Mouse (Mus musculus) CH12.LX (cell line): ENCODE measurements around the gene Polm. TPM values are rescaled to one million over a fixed set of nuclear protein-coding genes. Genes with fewer than 3 reads are reported as not detected.

Experiments
- DNase-seq: peaks from one replicate; pipeline ENCODE4 v3.0.0-alpha.2; 2013; ENCODE audit errors: extremely low read depth
- H3K27ac ChIP-seq: 2 replicates; pipeline ENCODE4 v1.5.1; 2012; ENCODE audit warnings: low read depth, mild to moderate bottlenecking, control low read depth, moderate library complexity; ENCODE audit not compliant: insufficient read depth
- H3K27me3 ChIP-seq: replicated peaks from 2 replicates; pipeline ENCODE3; 2012; ENCODE audit warnings: inconsistent platforms
- H3K36me3 ChIP-seq, 2 experiments: replicated peaks in 1 of 2; 2 replicates each; pipeline versions ENCODE3 to v1.6.1; 2012; ENCODE audit warnings: inconsistent platforms in 1 of 2, low read length in 1 of 2, mild to moderate bottlenecking in 1 of 2, mixed read lengths in 1 of 2, moderate library complexity in 1 of 2; ENCODE audit not compliant: control insufficient read depth in 1 of 2, insufficient read depth in 1 of 2
- H3K4me1 ChIP-seq, 2 experiments: 2 replicates each; pipeline ENCODE4 v1.6.1; 2012; ENCODE audit warnings: inconsistent platforms in 1 of 2, moderate library complexity in 1 of 2; ENCODE audit not compliant: insufficient read depth in 2 of 2, control insufficient read depth in 1 of 2
- H3K4me2 ChIP-seq: 2 replicates; pipeline ENCODE4 v1.6.1; 2012; ENCODE audit warnings: low read depth, mild to moderate bottlenecking, control low read depth; ENCODE audit not compliant: poor library complexity, insufficient read depth, severe bottlenecking
- H3K4me3 ChIP-seq, 3 experiments: fragments of 150-350 bp in 1 of 3; sonication (generic) in 1 of 3; replicated peaks in 1 of 3; 2 replicates each; pipeline versions ENCODE3 to v1.5.1; 2011 to 2012; ENCODE audit warnings: low read depth in 2 of 3, low read length in 2 of 3, mild to moderate bottlenecking in 2 of 3, moderate library complexity in 2 of 3, control low read depth in 1 of 3, improper control_type of control experiment in 1 of 3, inconsistent platforms in 1 of 3, mixed read lengths in 1 of 3; ENCODE audit not compliant: poor library complexity in 1 of 3
- H3K79me2 ChIP-seq: replicated peaks from 2 replicates; pipeline ENCODE4 v1.6.1; 2012; ENCODE audit warnings: mild to moderate bottlenecking, moderate library complexity; ENCODE audit not compliant: control insufficient read depth, poor library complexity, insufficient read depth, severe bottlenecking; ENCODE audit errors: extremely low read depth
- H3K9ac ChIP-seq: 2 replicates; pipeline ENCODE4 v1.6.1; 2012; ENCODE audit warnings: low read depth, mild to moderate bottlenecking, control low read depth, moderate library complexity; ENCODE audit not compliant: insufficient read depth
- H3K9me3 ChIP-seq: replicated peaks from 2 replicates; pipeline ENCODE3; 2012; ENCODE audit warnings: low read length, inconsistent platforms, mixed read lengths
- BHLHE40 ChIP-seq: IDR thresholded peaks from 2 replicates; pipeline ENCODE4 v1.6.1; 2011; ENCODE audit warnings: mild to moderate bottlenecking, low read depth, low read length, improper control_type of control experiment
- CHD1 ChIP-seq: IDR thresholded peaks from 2 replicates; pipeline ENCODE4 v1.6.1; 2012; ENCODE audit warnings: low read depth, low read length, improper control_type of control experiment, inconsistent platforms
- E2F4 ChIP-seq: IDR thresholded peaks from 2 replicates; pipeline ENCODE4 v1.6.1; 2011; ENCODE audit warnings: low read depth, low read length, improper control_type of control experiment; ENCODE audit not compliant: insufficient replicate concordance
- ELF1 ChIP-seq: IDR thresholded peaks from 2 replicates; pipeline ENCODE4 v1.6.1; 2014; ENCODE audit warnings: low read depth, mild to moderate bottlenecking, inconsistent platforms, low read length, improper control_type of control experiment
- ETS1 ChIP-seq: conservative IDR thresholded peaks from 2 replicates; pipeline ENCODE4 v1.6.1; 2012; ENCODE audit warnings: low read depth, mild to moderate bottlenecking, inconsistent platforms, low read length, improper control_type of control experiment, moderate library complexity
- GABPA ChIP-seq: IDR thresholded peaks from 2 replicates; pipeline ENCODE4 v1.6.1; 2012; ENCODE audit warnings: low read depth, low read length, improper control_type of control experiment, inconsistent platforms; ENCODE audit not compliant: insufficient replicate concordance
- JUN ChIP-seq: IDR thresholded peaks from 2 replicates; pipeline ENCODE4 v1.6.1; 2011; ENCODE audit warnings: low read depth, mild to moderate bottlenecking, low read length, improper control_type of control experiment, moderate library complexity; ENCODE audit not compliant: insufficient read depth
- KAT2A ChIP-seq: IDR thresholded peaks from 2 replicates; pipeline ENCODE4 v1.6.1; 2012; ENCODE audit warnings: low read length, improper control_type of control experiment, inconsistent platforms; ENCODE audit not compliant: insufficient replicate concordance
- MAFK ChIP-seq: IDR thresholded peaks from 2 replicates; pipeline ENCODE4 v1.6.1; 2011; ENCODE audit warnings: low read length, improper control_type of control experiment; ENCODE audit not compliant: insufficient replicate concordance
- MAX ChIP-seq: IDR thresholded peaks from 2 replicates; pipeline ENCODE4 v1.6.1; 2011; ENCODE audit warnings: low read length, improper control_type of control experiment
- MAZ ChIP-seq: IDR thresholded peaks from 2 replicates; pipeline ENCODE4 v1.6.1; 2012; ENCODE audit warnings: low read depth, mild to moderate bottlenecking, inconsistent platforms, low read length, improper control_type of control experiment, moderate library complexity
- MEF2A ChIP-seq: IDR thresholded peaks from 2 replicates; pipeline ENCODE4 v1.6.1; 2014; ENCODE audit warnings: low read depth, mild to moderate bottlenecking, inconsistent platforms, low read length, improper control_type of control experiment, borderline replicate concordance
- MYC ChIP-seq: IDR thresholded peaks from 2 replicates; pipeline ENCODE4 v1.6.1; 2011; ENCODE audit warnings: low read depth, mild to moderate bottlenecking, improper control_type of control experiment, low read length
- NELFE ChIP-seq: IDR thresholded peaks from 2 replicates; pipeline ENCODE4 v1.6.1; 2011; ENCODE audit warnings: low read depth, low read length, improper control_type of control experiment
- NRF1 ChIP-seq: IDR thresholded peaks from 2 replicates; pipeline ENCODE4 v1.6.1; 2014; ENCODE audit warnings: low read depth, mild to moderate bottlenecking, inconsistent platforms, low read length, improper control_type of control experiment, moderate library complexity
- PAX5 ChIP-seq: IDR thresholded peaks from 2 replicates; pipeline ENCODE4 v1.6.1; 2012; ENCODE audit warnings: low read length, inconsistent platforms, mixed read lengths
- POLR2AphosphoS2 ChIP-seq: IDR thresholded peaks from 2 replicates; pipeline ENCODE4 v1.6.1; 2011; ENCODE audit warnings: low read depth, low read length, improper control_type of control experiment
- RAD21 ChIP-seq: IDR thresholded peaks from 2 replicates; pipeline ENCODE4 v1.6.1; 2011; ENCODE audit warnings: low read depth, mild to moderate bottlenecking, low read length, improper control_type of control experiment, moderate library complexity
- SMC3 ChIP-seq: IDR thresholded peaks from 2 replicates; pipeline ENCODE4 v1.6.1; 2011; ENCODE audit warnings: low read depth, low read length, improper control_type of control experiment
- UBTF ChIP-seq: IDR thresholded peaks from 2 replicates; pipeline ENCODE4 v1.6.1; 2012; ENCODE audit warnings: low read depth, mild to moderate bottlenecking, inconsistent platforms, low read length, improper control_type of control experiment, moderate library complexity
- ZC3H11A ChIP-seq: IDR thresholded peaks from 2 replicates; pipeline ENCODE4 v1.6.1; 2012; ENCODE audit warnings: low read depth, mild to moderate bottlenecking, inconsistent platforms, low read length, improper control_type of control experiment
- ZNF384 ChIP-seq: IDR thresholded peaks from 2 replicates; pipeline ENCODE4 v1.6.1; 2012; ENCODE audit warnings: low read depth, low read length, improper control_type of control experiment, inconsistent platforms
- dilution Hi-C: fragments of 300-500 bp; cut with MboI; formaldehyde crosslinking; loops from 2 replicates; pipeline ENCODE4 v1.14.3; 2020; ENCODE audit warnings: low sequenced_read_pairs; ENCODE audit not compliant: extremely low pct_unique_long_range_greater_than_20kb, extremely low pct_ligation_motif_present
- in situ Hi-C: fragments of 300-500 bp; cut with MboI; formaldehyde crosslinking; loops from 3 replicates; pipeline ENCODE4 v1.14.3; 2019; ENCODE audit warnings: low sequenced_read_pairs, low pct_ligation_motif_present, low pct_unique_long_range_greater_than_20kb, mixed read lengths
- polyA plus RNA-seq: library from polyadenylated mRNA; unstranded; fragments of >175 nt; gene quantifications from 2 replicates; pipeline ENCODE4 v1.2.1, GENCODE M21; 2012; ENCODE audit warnings: low read depth; ENCODE audit not compliant: insufficient read length
- total RNA-seq, 2 experiments: library from RNA; depleted of rRNA; stranded (reverse); fragments of 300-350 nt in 1 of 2; fragments of >200 nt in 1 of 2; gene quantifications; 2 replicates each; pipeline ENCODE4 v1.2.3; 2012 to 2014

Gene Polm
- total and polyA plus RNA-seq, 3 experiments, result 1.9 to 9.7 (median 4.1) TPM

DNA sequence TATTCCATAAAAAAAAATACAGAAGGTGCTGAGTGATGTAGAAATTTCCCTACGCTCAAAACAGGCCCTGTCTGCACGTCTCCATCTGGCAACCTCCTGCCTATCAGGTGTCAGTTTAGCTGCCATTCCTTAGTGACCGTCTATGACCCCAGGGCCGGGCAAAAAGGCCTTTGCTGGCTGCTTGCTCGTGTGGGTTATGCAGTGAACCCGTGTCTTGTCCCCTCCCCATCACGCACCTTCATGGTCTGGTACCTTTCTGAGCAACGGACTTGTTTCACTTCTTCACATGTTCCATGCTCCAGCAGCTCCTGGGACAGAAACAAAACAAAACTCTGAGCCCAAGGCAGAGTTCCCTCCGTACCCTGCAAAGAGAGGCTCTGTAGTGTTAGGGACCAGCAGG, 3.3 kb downstream of the Polm start:
- H3K27me3 ChIP-seq, result no peaks in the 10 kb centered on the region
- no peak overlapping the region for H3K9ac ChIP-seq
- peaks cover 16 to 50% of the 10 kb centered on the region in 2 experiments for H3K4me1 ChIP-seq
- in situ Hi-C loops (no loop called here), dilution Hi-C loops (no loop called here)
- no peak for DNase-seq
- H3K4me2 ChIP-seq, result no peak overlapping the region
- H3K9me3 ChIP-seq, result peaks cover 2% of the 10 kb centered on the region
- H3K36me3 ChIP-seq, result peaks cover 44 to 48% of the 10 kb centered on the region in 2 experiments
- no peak overlapping the region for H3K27ac ChIP-seq
- H3K79me2 ChIP-seq, result no peaks in the 10 kb centered on the region
- no peak overlapping the region for H3K4me3 ChIP-seq
- TF ChIP-seq NELFE (no peak), JUN (no peak), MAFK (no peak), BHLHE40 (peak; percentile 32; the same call in 1 of the 2 replicates), NRF1 (no peak)

DNA sequence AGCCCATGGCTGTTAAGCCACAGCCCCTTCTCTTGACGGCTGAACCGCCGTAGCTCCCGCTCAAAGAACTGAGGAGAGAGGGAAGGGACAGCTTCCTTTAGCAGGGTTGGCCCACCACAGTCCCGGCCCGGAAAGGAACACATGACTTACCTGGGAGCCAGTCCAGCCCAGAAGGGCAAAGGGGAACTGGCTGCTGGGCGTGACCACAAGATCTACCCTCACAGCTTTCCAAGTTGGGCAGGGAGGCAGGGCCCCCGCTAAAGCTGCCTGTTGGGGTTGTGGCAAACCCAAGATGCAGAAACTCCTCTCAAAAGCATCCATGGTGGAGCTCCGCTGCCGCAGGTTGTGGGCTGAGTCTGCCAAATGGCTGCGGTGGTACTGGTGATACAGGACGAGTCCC, 8.5 kb downstream of the Polm start:
- Histone ChIP-seq H3K27ac (no peak overlapping the region), H3K9me3 (no peaks in the 10 kb centered on the region), H3K4me3 (no peak overlapping the region), H3K36me3 (peaks cover 52 to 55% of the 10 kb centered on the region in 2 experiments), H3K79me2 (no peaks in the 10 kb centered on the region), H3K9ac (no peak overlapping the region), H3K27me3 (no peaks in the 10 kb centered on the region), H3K4me1 (peaks cover 3 to 20% of the 10 kb centered on the region in 2 experiments; a peak in 3 of 4 replicates), H3K4me2 (no peak overlapping the region)
- no peak for DNase-seq
- in situ Hi-C loops, result no loop called here
- no peak for TF ChIP-seq SMC3
- no peak for TF ChIP-seq ZC3H11A
- no peak for TF ChIP-seq PAX5
- no peak for TF ChIP-seq NELFE
- TF ChIP-seq MYC, result no peak
- TF ChIP-seq MAZ, result no peak
- no peak for TF ChIP-seq ZNF384
- TF ChIP-seq ETS1, result no peak
- no peak for TF ChIP-seq RAD21
- no peak for TF ChIP-seq POLR2AphosphoS2
- TF ChIP-seq MEF2A, result no peak
- TF ChIP-seq KAT2A, result no peak
- TF ChIP-seq ELF1, result no peak
- no peak for TF ChIP-seq GABPA
- TF ChIP-seq MAX, result no peak
- no peak for TF ChIP-seq CHD1
- TF ChIP-seq UBTF, result no peak
- no peak for TF ChIP-seq JUN
- TF ChIP-seq E2F4, result no peak
- dilution Hi-C loops, result no loop called here
